Mouse (Mus musculus) heart, postnatal 14 days (tissue): ENCODE data around the gene Stk40. TPM values are rescaled to one million over a fixed set of nuclear protein-coding genes. Genes with fewer than 3 reads are reported as not detected.
"Not testable (repeated sequence)": the region's sequence is repeated elsewhere in the genome, so short reads cannot be mapped to it uniquely, and the experiment has no call there.

Experiments used
- DNase-seq, 2 experiments: peaks; one replicate each; pipeline ENCODE4 v3.0.0; 2021 to 2022
- intact Hi-C: fragments of 180-260 bp; cut with DNase I; formaldehyde crosslinking; loops from one replicate; pipeline ENCODE4 v1.15.1; 2025
- total RNA-seq, 2 experiments: library from RNA; stranded (reverse); gene quantifications; 2 replicates each; pipeline ENCODE4 v1.2.3; 2021

Gene Stk40
- total RNA-seq, 2 experiments from 2014 or later = 28.0 to 29.5 TPM

DNA sequence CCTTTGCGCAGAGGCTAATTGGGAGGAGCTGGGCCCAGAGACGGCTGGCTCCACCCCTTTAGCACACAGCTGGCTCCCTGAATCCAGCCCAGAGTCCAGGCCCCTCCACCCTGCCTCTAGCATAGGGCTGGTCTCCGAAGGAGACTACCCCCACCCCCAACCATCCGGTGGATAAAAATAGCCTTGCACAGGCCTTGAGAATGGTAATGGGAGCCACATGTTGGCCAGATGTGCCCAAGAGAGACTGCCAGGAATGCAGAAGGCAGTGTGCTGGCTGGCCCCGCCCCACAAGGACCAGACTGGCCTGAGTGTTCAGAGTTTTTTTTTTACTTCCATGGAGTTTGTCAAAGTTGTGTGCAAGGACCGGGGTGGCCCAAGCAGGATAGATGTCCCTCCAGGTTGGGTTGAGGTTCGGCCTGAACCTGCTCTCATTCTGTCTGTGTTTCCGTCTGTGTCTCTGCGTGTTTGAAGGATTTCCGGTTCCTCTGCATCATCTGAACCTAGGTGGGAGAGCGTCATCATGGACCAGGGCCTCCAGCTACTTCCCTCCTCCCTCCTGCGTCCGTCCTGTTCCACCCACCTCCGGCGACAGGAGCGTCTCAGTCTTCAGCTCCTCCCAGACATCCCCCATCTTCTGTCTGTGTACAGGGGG, 46.7 kb downstream of the Stk40 start:
- peak; percentile 80 to 84 for DNase-seq
- intact Hi-C loops = no loop called here

- intact Hi-C loops = no loop called here
- no peak for DNase-seq
Measured at GRCm38 (mm10) chr4:126150949-126151320, 47.2 kb downstream of the Stk40 start.

- no peak for DNase-seq
- intact Hi-C loops = no loop called here
Measured at GRCm38 (mm10) chr4:126151701-126152440, 48.1 kb downstream of the Stk40 start.

DNA sequence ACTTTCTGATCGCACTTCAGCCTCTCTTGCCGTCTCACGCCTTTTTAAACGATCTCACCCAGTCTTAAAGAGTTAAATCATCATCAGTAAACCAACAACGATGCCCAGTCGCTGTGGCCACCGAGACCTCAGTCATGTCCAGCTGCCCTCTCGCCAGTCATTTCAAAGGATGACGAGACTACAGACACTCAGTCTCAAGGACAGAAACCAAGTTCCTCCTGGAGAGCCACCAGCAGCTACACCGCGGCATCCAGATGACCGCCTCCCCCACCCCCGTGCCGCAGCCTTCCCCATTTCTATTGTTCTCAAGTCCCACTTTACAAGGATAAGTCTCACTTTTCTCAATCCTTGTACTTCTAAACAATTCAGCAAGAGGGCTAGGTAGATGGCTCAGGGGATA, 49.1 kb downstream of the Stk40 start:
- no peak for DNase-seq
- intact Hi-C loops = no loop called here

GRCm38 (mm10) chr4:126155183-126155582, 51.4 kb downstream of the Stk40 start:
- intact Hi-C loops = no loop called here
- DNase-seq = no peak

DNA sequence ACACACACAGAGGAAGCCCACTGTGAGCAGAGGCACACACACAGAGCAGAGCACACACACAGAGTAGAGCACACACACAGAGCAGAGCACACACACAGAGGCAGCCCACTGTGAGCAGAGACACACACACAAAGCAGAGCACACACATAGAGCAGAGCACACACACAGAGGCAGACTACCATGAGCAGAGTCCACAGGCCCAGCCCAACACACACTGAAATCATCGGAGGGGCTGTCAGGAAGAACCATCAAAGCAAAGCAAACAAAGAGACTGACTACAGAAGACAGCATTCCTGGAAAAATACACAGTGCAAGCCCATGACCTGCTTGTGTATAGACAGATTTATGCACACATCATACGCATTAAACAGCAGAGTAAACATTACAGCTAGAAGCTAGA, 52.1 kb downstream of the Stk40 start:
- no peak for DNase-seq
- intact Hi-C loops = no loop called here

- intact Hi-C loops = no loop called here
- no peak for DNase-seq
Measured at GRCm38 (mm10) chr4:126156617-126157016, 52.9 kb downstream of the Stk40 start.

- intact Hi-C loops = no loop called here
Measured at GRCm38 (mm10) chr4:126157562-126157961, 53.8 kb downstream of the Stk40 start.

GRCm38 (mm10) chr4:126159455-126159854, 55.7 kb downstream of the Stk40 start:
- intact Hi-C loops = no loop called here
- DNase-seq = no peak

More at GRCm38 (mm10) chr4:126157562-126157961, 53.8 kb downstream of the Stk40 start:
- no peak for DNase-seq

DNA sequence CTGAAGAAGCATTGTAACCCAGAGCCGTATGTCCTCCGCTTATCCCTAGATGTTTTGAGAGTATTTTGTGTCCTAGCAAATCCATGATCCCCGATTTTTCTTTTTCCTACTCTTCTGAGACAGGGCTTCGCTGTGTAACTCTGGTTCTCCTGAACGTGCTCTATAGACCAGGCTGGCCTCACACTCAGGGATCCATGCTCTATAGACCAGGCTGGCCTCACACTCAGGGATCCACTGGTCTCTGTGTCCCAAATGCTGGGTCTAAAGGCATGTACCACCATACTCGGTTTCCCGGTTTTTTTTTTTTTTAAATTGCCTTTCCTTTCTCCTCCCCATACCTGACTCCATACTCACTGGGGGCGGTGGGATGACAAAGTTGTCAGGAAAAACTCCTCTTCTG, 57.2 kb downstream of the Stk40 start:
- intact Hi-C loops = no loop called here
- no peak for DNase-seq

GRCm38 (mm10) chr4:126161456-126161855, 57.7 kb downstream of the Stk40 start:
- intact Hi-C loops = no loop called here
- DNase-seq = no peak

- intact Hi-C loops = no loop called here
- DNase-seq = no peak
Measured at GRCm38 (mm10) chr4:126161986-126162385, 58.2 kb downstream of the Stk40 start.

GRCm38 (mm10) chr4:126162544-126163066, 58.8 kb downstream of the Stk40 start:
- peak; percentile 91 to 94 for DNase-seq
- intact Hi-C loops = no loop called here

DNA sequence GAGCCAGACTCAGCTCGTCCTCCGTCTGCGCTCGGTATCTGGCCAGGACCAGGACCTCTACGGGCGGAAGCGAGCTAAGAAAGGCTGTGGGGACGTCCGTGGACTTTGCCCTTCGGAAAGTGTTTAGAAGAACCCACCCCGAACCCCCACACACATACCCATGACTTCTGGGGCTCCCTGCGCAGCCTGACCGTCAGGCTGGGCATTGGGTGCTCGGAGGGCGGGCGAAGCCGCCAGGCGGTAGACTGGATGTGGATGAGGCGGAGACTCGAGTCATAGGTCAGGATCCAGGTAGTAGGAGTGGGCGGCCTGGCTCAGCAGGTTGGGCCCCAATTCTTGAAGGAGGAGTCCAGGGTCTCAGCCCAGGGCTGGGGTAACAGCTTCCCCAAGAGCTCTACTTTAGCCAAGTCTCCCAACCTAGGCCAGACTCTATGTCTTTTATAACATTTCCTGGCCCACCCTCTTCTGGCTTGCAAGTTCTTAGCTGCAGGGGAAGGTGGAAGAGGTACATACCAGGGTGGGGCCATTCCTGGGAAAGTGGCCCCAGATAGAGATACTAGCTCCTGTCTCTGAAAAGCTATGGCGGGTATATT, 59.4 kb downstream of the Stk40 start, which contains the start of gene Sh3d21:
Sh3d21 (minus strand) TSS at position 425 of the 593 bp plus-strand sequence.
- intact Hi-C loops = no loop called here
- DNase-seq = no peak

DNA sequence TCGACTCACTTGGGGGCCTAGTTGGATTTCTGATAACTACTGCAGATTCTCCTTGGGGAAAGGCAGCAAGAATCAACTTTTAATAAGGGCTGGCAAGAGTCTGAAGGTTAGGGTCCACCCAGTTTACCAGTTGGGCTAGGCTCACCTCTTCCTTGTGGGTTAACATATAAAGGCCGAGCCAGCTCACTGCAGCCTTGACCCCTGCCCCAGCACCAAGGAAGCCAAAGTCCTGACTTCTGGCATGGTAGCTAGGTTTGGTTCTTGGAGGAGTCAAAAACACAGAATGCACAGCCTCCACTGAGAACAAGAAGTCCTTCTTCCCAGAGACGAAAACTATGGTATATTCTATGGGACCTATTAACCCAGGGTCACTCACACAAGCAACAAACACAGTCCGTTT, 59.9 kb downstream of the Stk40 start:
- intact Hi-C loops = no loop called here
- no peak for DNase-seq

DNA sequence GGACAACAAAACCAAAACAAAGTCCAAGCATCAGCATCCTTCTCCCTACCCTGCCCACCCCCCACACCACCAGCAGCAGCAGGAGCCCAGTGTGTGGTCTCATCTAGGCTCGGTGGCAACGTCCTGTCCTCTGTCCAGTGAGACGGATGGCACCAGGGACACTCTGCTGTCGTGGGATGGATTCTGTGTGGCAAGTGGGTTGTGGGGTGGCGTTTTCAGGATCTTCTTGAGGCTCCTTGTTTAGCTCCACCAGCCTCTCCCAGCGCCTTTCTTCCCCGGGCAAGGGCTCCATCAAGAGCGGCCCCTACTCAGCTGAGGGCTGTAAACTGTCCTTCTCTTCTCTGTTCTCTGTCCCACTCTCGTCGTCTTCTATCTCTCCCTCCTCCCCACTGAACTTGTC, 61.3 kb downstream of the Stk40 start:
- DNase-seq, intact Hi-C loops: not testable (repeated sequence)

DNA sequence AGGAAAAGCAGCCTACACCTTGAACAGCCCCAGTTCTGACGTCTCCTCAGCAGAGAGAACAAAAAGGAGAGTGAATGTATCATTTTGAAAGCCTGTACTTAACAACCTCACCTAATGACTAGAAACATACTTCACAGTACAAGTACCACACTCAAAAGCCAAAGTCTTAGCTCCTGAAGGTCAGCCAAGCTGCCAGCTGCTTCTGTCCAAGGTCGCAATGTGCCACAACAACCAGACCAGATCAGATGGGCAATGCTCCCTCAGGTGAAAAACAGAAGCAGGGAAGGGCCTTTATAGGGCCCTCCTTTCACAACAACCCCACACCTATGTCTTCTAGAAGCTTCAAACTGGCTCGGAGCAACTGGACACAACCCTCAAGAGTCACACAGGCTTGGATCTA, 62.3 kb downstream of the Stk40 start:
- intact Hi-C loops = no loop called here
- peak in 1 of 2 experiments; percentile 56 for DNase-seq

DNA sequence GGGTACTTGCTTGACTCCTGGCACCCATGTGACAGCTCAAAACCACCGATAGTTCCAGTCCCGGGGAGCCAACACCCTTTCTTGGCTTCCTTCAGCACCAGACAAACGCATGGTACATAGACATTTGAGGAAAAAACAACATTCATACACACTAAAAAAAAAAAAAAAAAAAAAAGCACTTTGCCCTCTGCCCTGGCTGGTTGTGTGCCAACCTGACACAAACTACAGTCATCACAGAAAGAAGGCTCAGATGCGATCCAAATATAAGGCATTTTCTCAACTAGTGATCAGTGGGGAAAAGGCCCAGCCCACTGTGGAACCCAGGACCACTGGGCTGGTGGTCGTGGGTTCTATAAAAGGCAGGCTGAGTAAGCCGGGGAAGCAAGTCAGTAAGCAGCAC, 65.1 kb downstream of the Stk40 start:
- no peak for DNase-seq
- intact Hi-C loops = no loop called here

DNA sequence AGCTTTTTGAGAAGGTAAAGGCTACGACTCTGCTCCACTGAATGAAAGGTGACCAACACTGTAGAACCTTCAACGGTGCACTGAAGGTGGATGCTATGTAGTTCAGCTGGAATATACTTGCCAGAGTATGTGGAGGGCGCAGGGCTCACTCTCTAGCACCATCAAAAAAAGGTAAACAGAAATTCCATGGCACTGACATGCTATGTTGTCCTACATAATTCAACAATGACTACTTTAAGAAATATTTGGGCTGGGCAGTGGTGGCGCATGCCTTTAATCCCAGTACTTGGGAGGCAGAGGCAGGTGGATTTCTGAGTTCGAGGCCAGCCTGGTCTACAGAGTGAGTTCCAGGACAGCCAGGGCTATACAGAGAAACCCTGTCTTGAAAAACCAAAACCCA, 67.0 kb downstream of the Stk40 start:
- DNase-seq, intact Hi-C loops: not testable (repeated sequence)

DNA sequence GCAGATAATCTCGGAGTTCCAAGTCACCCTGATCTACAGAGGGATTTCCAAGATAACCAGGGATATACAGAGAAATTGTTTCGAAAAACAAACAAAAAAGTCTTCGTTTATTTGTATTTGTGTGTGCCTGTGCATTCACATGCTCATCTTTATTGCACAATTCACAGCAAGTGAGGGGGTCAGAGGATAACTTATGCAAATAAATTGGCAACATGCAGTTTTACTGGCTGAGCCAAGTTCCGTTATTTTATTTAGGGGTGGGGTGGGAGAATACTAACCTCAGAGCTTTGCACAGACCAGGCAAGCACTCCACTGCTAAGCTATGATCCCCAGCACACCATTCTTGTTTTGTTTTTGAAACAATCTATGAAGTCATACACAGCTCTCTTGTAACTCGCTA, 70.0 kb downstream of the Stk40 start:
- intact Hi-C loops = no loop called here
- no peak for DNase-seq

DNA sequence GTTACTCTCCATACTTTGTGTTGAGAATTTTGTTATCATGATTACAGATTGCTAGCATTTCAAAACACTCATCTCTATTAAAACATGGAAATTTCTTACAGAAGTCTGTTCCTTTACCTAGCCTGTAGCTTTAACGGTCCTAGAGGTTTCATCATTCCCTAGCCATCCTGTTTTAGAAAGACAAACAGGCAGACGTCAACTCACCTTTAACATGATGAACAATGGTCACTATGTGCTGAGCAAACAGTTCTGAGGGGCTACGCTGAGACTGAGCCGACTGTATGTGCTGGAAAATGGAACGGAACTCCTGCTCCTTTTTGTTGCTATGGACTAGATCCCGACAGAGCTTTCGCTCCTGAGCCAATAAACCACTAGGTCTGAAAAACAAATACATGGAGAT, 72.2 kb downstream of the Stk40 start:
- DNase-seq = not testable (repeated sequence)
- intact Hi-C loops = loop anchor here (5.0 kb wide), 1 partner anchor 136 kb away; no protein-coding TSS in a partner anchor
